Mouse (Mus musculus): ENCODE measurements at regions not wholly inside any gene's neighbourhood (a gene's known extent, or its start where the extent isn't known, plus 50 kb on each side); places are given as distances from the start of the nearest gene placed in this dataset.

- TF ChIP-seq CTCF (IDR thresholded peaks at IDR 0.05), result no peak
- TF ChIP-seq POLR2A (IDR thresholded peaks at IDR 0.05; ENCODE audit: insufficient read depth, low read depth, low read length), result no peak
These were observed 166.6 kb downstream of the Adgrd1 start for GRCm38 (mm10) chr5:129263118-129263517.
